Mouse (Mus musculus) cerebellum, adult 2 months (tissue): Measurements from ENCODE around the gene Atf7. TPM values are rescaled to one million over a fixed set of nuclear protein-coding genes. Genes with fewer than 3 reads are reported as not detected.

Experiments used
- DNase-seq, 2 experiments: peaks; one replicate each; pipeline ENCODE4 v3.0.0; 2021
- H3K27ac ChIP-seq: fragments of 200-500 bp; 2 replicates; pipeline ENCODE4 v1.5.1; 2012; ENCODE audit warnings: low read length, control low read depth, inconsistent platforms; ENCODE audit not compliant: insufficient read depth
- H3K27me3 ChIP-seq: fragments of 200-500 bp; 2 replicates; pipeline ENCODE4 v1.6.1; 2012; ENCODE audit warnings: inconsistent platforms, mild to moderate bottlenecking, low read length, moderate library complexity; ENCODE audit not compliant: control insufficient read depth, insufficient read depth
- H3K4me1 ChIP-seq: fragments of 200-500 bp; 2 replicates; pipeline ENCODE4 v1.6.1; 2011; ENCODE audit warnings: low read length; ENCODE audit not compliant: control insufficient read depth, insufficient read depth
- H3K4me3 ChIP-seq: fragments of 200-500 bp; replicated peaks from 2 replicates; pipeline ENCODE3; 2011; ENCODE audit warnings: mild to moderate bottlenecking, low read depth, low read length, control low read depth; ENCODE audit not compliant: insufficient read depth
- CTCF ChIP-seq: fragments of 200-500 bp; IDR thresholded peaks from 2 replicates; pipeline ENCODE4 v1.5.1; 2011; ENCODE audit warnings: low read depth, mild to moderate bottlenecking, control low read depth, low read length, moderate library complexity, borderline replicate concordance; ENCODE audit not compliant: insufficient read depth
- POLR2A ChIP-seq: fragments of 200-500 bp; IDR thresholded peaks from 2 replicates; pipeline ENCODE4 v1.6.1; 2011; ENCODE audit warnings: low read length, control low read depth, borderline replicate concordance; ENCODE audit not compliant: insufficient read depth
- WGBS: fragments of 180-500 bp; shearing (Covaris S2); methylation state at CpG from one replicate; pipeline ENCODE4 v1.1.7; 2018; 5-methylcytosine and 5-hydroxymethylcytosine counted together
- polyA plus RNA-seq: library from polyadenylated mRNA; depleted of rRNA; stranded (reverse); fragments of >200 nt; gene quantifications from 2 replicates; pipeline ENCODE4 v1.2.3, GENCODE M21; 2012

Gene Atf7
- polyA plus RNA-seq, 1 experiment: 66.6 TPM

DNA sequence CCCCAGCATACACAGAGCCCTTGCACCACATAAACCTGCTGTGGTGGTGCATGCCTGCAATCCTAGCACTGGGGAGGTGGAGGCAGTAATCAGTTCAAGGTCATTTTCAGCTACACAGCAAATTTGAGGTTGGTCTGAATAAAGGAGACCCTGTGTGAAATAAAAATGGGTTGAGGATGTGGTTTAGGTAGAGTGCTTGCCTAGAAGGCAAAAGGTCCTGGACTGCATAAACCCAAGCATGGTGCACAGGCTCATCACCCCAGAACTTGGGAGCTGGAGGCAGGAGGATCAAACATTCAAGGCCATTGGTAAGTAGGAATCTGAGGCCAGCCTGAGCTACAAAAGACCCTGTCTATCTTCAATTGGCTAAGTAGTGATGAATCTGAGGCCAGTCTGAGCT is 117.7 kb downstream of the Atf7 start:
- TF ChIP-seq POLR2A: no peak
- no peak for TF ChIP-seq CTCF
- no peak for DNase-seq
- Histone ChIP-seq H3K4me1 (peaks cover 22% of the 10 kb centered on the region), H3K27me3 (no peaks in the 10 kb centered on the region), H3K4me3 (no peak overlapping the region), H3K27ac (no peak overlapping the region; the same call in 1 of the 2 replicates)

DNA sequence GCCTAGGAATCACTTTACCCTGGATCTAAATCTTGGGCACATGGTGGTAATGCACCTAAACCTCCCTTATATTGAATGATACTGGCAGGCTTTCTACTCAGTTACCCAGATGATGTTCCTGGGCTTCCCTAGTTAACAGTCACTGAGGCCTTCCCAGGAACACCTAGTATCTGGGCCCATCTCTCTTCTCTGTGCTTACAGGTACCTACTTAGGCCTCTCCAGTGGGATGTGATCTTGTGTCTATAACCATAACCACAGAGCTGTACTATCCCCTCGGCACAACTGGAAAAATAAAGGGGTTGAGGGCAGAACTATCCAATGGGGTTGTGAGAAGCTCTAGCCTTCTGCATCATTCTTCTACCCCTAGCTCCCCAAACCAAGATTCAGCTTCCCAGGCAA is 118.4 kb downstream of the Atf7 start:
- no peak for TF ChIP-seq CTCF
- no peak for TF ChIP-seq POLR2A
- Histone ChIP-seq H3K27ac (no peak overlapping the region), H3K4me3 (no peak overlapping the region), H3K4me1 (peaks cover 17% of the 10 kb centered on the region), H3K27me3 (no peaks in the 10 kb centered on the region)
- whole genome bisulfite sequencing: 100% methylated on average over 1 of the region's 1 CpGs
- DNase-seq: no peak

GRCm38 (mm10) chr15:102506464-102506830 is 118.8 kb downstream of the Atf7 start:
- TF ChIP-seq CTCF: no peak
- no peak for TF ChIP-seq POLR2A
- no peak overlapping the region for H3K4me3 ChIP-seq
- peaks cover 17% of the 10 kb centered on the region for H3K4me1 ChIP-seq
- no peak overlapping the region for H3K27ac ChIP-seq
- WGBS: 54% methylated on average over 2 of the region's 2 CpGs
- no peaks in the 10 kb centered on the region for H3K27me3 ChIP-seq
- no peak for DNase-seq

GRCm38 (mm10) chr15:102505770-102506463 is 119.3 kb downstream of the Atf7 start:
- no peak for TF ChIP-seq POLR2A
- TF ChIP-seq CTCF: no peak
- 72% methylated on average over 9 of the region's 9 CpGs for WGBS
- Histone ChIP-seq H3K27ac (no peak overlapping the region), H3K4me1 (peaks cover 17% of the 10 kb centered on the region), H3K4me3 (no peak overlapping the region), H3K27me3 (no peaks in the 10 kb centered on the region)
- peak in 1 of 2 experiments; percentile 6 for DNase-seq

DNA sequence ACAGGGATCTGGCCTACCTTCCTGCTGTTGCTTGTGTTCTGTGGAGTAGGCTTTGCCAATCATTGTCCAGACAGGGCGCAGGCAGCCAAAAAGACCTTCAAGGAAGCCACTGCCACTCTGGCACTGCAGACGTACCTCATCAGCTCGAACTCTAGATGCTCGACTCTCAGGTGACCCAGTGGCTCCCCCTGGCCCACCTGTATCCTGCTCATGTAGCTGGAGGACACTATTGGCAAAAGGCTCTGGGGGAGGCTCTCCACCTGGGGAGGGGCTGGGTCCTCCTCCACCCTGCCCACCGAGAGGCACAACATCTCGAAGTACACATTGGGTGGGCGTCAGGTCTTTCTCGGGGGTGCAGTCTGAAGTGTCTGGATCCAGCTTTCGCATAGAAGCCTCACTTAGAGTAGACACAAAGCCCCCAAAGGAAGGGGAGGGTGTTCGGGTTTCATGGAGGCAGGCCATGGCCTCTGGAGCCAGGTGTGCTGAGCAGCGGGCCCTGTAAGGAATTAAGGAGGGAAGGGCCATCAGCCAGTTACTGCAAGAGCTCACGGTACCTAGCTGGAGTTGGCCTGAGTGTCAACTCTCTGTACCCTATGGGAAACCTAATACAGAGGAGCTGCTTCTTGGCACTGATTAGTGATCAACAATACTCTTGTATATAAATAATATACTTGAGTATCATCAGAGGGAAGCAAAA is 120.0 kb downstream of the Atf7 start:
- TF ChIP-seq CTCF: no peak
- no peak for TF ChIP-seq POLR2A
- Histone ChIP-seq H3K27me3 (no peaks in the 10 kb centered on the region), H3K4me1 (peaks cover 17% of the 10 kb centered on the region), H3K27ac (no peak overlapping the region), H3K4me3 (no peak overlapping the region)
- 56% methylated on average over 12 of the region's 12 CpGs for WGBS
- peak in 1 of 2 experiments; percentile 23 for DNase-seq

- no peak for TF ChIP-seq CTCF
- no peak for TF ChIP-seq POLR2A
These were observed 121.1 kb downstream of the Atf7 start for GRCm38 (mm10) chr15:102503924-102504782.

GRCm38 (mm10) chr15:102503447-102503846 is 121.8 kb downstream of the Atf7 start, which contains the start of gene Gm10337:
Gene Gm10337 (plus strand): TSS chr15:102503722.
- Histone ChIP-seq H3K27me3 (no peaks in the 10 kb centered on the region), H3K4me1 (peaks cover 9% of the 10 kb centered on the region), H3K4me3 (no peak within 1 kb of the TSS), H3K27ac (no peak within 1 kb of the TSS)
- no peak for TF ChIP-seq CTCF
- no peak for TF ChIP-seq POLR2A
- WGBS: 78% methylated on average over 1 of the region's 1 CpGs
- no peak for DNase-seq

More at GRCm38 (mm10) chr15:102503924-102504782, 121.1 kb downstream of the Atf7 start:
- no peak overlapping the region for H3K27ac ChIP-seq
- no peak overlapping the region for H3K4me3 ChIP-seq
- 82% methylated on average over 9 of the region's 9 CpGs for WGBS
- H3K4me1 ChIP-seq: peaks cover 11% of the 10 kb centered on the region
- DNase-seq: peak in 1 of 2 experiments; percentile 7
- H3K27me3 ChIP-seq: no peaks in the 10 kb centered on the region
